Mouse (Mus musculus): ENCODE data around the gene Cep112. TPM values are rescaled to one million over a fixed set of nuclear protein-coding genes. Genes with fewer than 3 reads are reported as not detected.
"Not testable (repeated sequence)": the region's sequence is repeated elsewhere in the genome, so short reads cannot be mapped to it uniquely, and the experiment has no call there.

Cep112 gene
- total RNA-seq, 2 experiments from 2014 or later: 11.3 to 12.0 TPM

DNA sequence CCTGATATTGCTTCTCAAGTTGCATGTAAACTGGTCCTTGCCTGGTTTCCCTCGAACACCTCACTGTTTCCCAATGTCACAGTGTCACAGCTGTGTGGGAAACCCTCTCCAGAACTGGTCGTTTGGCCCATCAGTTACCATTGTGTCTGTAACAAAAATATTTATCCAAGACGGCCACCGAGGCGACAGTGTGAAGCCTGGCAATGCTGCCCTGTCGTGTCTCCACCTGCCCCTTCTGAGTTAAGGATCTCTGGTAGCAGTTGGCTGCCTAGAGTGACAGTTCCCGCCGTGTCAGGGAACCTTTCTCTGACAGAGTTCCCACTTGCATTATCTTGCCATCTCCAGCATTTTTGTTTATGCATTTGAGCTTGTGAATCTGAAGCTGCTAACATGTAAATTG lies 440.8 kb downstream of the Cep112 start:
- no peak for DNase-seq (ENCODE audit: low spot score in 2 of 2)

DNA sequence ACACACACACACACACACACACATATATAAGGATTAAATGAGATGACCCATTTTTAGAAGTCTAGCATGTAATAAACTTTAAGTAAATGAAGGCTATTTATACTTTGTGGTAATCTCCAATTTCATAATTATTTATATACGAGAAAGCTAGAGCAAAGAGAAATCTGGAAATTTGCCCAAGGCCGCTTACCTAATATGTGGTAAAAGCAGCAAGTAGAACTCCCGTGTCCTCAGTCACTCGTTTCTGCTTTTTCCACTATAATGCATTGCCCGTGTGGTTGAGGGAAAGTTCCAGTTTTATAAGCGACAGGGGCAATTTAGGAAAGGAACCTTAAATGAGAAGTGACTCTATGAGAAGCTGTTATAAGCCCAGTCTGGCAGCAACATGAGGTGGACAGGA lies 442.5 kb downstream of the Cep112 start:
- DNase-seq (ENCODE audit: low spot score in 2 of 2): no peak

DNA sequence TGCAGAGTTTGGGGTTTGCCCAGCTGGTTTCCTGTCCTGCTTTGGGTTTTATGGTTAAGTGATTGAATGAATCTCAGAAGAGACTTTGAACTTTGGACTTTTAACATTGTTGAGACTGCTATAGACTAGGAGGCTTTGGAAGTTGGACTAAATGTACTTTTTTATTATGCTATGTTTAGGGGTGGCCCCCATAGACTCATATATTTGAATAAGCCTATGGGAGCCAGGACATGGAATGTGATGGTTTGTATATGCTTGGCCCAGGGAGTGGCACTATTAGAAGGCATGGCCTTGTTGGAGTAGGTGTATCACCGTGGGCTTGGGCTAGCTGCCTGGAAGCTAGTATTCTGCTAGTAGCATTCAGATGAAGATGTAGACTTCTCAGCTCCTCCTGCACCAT lies 446.3 kb downstream of the Cep112 start:
- DNase-seq (ENCODE audit: low spot score in 2 of 2): not testable (repeated sequence)

DNA sequence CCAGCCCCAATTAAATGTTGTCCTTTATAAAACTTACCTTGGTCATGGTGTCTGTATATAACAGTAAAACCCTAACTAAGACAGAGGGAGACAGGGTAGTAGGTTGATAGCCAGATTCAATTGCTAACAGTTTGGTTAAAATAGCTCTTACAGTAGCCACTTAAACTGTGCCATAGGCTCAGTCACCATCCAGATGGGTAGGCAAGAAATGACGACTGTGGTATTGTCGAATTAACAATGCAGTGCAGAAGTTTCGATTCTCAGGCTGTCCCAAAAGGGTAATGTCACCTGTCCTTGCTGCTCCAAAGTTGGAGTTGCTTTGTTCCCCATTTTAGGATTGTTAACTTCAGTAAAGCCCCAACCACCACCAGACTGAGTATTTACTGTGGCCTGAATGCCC lies 446.8 kb downstream of the Cep112 start:
- DNase-seq (ENCODE audit: low spot score in 2 of 2): no peak

DNA sequence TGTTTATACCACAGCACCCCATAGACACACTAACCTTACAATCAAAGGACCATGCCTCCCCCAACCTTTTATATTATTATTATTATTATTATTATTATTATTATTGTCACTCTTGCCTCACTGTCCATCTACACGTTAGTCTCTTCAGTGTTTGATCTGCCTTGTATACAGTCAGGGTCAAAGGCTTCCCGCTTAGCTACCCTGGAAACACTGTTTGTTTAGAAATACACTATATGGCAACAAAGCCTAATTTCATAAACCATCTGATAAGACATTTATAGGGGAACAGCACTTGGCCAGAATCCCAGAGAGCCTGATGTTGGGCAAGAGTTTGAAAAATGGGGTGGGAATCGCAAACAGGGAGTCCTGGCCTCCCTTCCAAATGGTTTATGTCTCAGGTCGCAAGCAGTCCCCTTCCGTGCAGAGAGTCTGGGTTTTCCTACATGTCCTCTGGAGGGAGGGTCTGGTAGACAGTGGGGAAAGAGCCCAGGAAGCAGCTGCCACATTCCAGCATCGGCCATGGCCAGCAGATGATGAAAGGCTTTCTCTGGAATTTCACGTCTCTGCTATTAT lies 451.7 kb downstream of the Cep112 start:
- no peak for DNase-seq (ENCODE audit: low spot score in 2 of 2)

DNA sequence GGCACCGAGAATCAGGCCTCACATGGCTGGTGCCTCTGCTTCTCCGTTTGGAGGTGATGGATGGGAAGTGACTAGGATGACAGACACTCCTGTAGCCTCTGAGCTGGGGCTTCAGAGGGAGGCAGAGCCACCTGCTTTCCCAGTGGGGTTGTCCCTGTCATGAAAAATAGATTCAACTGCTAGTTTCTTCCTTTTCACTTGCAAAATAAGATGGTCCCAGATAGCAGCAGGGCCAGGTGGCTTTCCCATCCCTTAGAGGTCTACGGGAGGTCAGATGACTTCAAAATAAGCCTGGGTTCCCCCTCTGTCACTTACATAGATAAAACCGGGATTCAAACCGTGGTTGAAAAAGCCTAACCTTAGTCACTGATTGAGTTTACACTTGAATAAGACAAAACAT lies 452.5 kb downstream of the Cep112 start:
- no peak for DNase-seq (ENCODE audit: low spot score in 2 of 2)

DNA sequence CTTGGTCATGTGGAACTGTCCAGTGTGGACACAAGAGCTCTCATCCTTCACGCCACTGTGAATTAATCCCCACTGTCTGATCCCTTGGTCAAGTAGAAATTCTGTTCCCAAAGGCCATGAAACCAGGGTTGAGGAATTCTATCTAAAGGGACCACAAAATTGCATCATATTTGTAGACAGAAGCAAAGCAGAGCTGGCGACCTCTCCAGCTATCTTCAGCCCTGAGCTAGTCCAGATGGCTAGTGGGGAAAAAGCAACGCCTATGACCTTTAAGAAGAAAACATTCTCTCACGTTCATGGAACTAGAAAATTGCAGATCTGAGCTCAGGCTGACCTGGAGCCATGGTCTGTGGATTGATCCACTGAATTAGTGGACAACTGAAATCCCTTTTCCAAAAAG lies 455.6 kb downstream of the Cep112 start:
- no peak for DNase-seq (ENCODE audit: low spot score in 2 of 2)

DNA sequence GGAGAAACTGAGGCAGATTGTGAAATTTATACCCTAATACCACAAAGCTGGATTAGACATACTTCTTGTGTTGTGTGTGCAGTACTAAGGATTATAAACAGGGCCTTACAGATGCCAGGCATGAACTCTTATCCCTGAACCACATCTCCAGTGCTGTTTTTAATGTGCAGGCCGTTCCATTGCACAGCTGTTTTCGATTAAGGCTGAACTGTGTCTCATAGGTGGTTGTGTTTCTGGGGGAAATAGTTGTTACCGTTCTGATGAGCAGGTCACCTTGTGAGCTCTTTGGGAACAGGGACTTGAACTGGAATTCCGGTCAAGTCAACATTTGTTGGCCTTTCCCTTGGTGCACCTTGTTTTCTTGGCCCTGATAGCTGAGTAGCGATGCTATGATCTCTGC lies 456.7 kb downstream of the Cep112 start:
- DNase-seq (ENCODE audit: low spot score in 2 of 2): no peak

DNA sequence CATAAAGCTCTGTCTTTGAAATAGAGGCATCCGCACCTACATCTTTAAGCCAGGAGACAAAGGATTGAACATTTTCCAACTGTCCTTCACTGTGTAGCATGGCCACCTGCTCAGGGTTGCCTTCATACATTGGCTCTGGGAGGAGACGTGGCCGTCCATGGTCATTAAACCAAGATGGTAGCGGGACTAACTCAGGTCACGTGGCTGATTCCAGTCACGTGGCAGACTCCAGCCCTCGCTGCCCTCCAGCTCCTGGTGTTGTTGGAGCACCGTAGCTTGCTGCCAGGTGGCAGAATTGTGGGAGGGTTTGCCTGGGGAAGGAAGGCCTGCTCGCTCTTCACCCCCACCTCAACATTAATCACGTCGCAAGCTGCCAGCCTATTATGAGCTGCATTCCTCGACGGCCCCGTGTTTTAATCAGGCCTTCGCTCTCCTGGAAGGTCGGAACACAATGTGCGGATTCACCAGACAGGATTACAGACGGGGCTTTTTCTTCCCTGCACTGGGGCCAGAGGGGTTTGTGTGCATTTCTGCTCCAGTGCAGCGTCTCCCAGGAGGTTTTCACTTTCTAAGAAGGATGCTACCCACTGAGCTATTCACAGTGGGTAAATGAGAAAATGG lies 460.4 kb downstream of the Cep112 start:
- DNase-seq (ENCODE audit: low spot score in 2 of 2): no peak

DNA sequence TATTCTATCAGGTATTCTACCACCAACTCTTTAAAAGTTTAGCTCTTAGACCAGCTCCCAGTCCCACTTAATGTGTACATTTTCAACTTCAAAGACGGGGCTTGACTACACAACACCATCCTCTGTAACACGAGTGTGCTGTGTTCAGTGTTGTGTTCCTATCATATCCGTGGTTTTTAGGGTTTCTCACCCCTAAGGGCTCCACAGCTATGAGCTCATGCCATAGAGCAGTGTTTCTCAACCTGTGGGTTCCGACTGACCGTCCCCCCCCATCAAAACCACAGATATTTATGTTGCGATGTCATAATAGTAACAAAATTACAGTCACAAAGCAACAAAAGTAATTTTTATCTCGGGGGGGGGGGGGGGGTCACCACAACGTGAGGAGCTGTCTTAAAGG lies 461.1 kb downstream of the Cep112 start:
- DNase-seq (ENCODE audit: low spot score in 2 of 2): no peak

DNA sequence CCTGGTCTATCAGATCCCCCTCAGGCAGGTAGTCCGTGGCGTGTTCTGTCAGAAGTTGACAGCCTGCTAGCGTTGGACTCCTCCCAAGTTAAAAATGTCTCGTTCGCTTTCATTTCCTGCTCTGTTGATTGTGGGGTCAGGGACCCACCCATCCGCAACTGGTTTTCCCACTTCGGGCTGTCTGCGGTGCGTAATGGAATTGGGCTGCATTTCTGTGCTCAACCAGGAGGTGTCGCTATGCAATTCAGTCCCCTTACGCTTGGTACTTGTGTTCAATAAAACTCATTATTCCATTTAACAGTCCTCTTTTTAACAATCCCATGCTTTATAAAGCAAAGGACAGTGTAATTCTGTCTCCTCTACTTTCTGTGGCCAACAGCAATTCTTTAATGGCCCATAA lies 464.1 kb downstream of the Cep112 start:
- DNase-seq (ENCODE audit: low spot score in 2 of 2): no peak

DNA sequence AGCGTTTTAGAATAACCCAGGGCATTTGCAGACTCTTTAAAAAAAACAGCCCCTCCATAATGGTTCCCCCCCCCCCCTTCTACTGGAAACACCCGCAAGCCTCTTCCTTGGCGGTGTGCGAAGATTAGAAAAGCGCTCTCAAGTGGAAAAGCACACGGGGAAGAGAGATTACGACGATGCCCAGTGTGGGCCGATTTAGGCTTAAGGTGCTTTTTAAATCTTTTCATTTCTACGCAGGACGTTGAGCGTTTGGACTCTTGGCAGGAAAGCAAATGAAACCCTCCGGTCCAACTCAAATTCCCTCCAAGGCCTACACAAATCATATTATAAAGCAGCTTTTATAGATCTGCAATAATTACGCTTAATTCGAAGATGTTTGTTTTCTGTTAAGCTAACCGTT lies 465.6 kb downstream of the Cep112 start:
- DNase-seq (ENCODE audit: low spot score in 2 of 2): no peak

DNA sequence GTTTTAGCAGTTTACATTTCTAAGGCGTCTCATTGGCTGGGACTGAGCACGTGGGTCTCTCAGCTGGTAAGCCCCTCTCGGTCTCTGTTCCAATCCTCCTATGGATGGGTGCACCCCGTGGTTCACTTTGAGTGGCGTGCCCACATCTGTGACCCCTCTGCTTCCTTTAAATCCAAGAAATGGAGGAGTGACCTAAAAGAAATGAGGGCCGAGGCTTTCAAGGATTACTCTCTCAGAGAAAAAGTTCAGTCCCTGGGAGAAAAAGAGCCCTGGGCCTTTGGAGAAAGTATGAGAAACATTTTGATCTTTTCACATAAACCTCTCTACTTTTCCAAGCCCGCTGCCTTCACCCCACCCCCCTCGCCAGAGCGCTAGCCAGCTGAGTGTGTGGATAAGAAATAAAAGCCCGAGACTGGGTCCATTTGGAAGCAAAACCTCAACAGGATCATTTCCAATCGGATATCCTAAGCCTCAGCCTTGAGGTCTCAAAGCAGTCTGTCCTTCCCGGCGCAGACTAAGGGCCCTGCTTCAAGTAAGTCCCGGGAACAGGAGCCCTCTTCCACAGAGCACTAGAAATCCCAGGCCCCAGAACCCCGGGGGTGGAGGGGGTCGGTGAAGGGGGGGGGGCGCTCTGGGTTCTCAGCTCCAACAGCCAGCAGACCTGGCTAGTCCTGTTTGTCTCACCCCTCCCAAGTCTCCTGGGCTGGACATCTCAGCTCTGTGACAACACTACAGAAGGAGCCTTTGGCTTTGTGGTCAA lies 466.3 kb downstream of the Cep112 start:
- DNase-seq (ENCODE audit: low spot score in 2 of 2): peak in 1 of 2 experiments; percentile 15

DNA sequence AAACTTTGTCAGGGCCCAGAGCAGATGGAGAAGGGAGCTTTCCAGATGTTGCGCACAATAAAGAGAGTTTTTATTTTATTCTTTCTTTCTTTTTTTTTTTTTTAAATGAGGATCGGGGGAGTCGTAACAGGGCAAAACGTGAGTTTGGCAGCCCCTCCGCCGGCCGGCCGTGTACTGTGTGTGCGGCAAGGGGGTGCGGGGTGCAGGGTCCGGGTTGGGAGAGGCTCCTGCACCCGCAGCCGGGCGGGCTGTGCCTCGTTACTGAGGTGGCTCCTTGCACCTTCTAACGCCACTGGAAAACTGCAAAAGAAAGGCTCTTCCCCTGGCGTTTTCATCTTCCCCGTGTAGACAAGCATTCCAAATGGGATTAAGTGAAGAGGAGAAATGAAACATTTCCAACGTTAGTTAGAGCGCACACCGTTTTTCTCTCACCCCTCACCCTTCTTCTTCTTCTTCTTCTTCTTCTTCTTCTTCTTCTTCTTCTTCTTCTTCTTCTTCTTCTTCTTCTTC lies 466.9 kb downstream of the Cep112 start:
- no peak for DNase-seq (ENCODE audit: low spot score in 2 of 2)

DNA sequence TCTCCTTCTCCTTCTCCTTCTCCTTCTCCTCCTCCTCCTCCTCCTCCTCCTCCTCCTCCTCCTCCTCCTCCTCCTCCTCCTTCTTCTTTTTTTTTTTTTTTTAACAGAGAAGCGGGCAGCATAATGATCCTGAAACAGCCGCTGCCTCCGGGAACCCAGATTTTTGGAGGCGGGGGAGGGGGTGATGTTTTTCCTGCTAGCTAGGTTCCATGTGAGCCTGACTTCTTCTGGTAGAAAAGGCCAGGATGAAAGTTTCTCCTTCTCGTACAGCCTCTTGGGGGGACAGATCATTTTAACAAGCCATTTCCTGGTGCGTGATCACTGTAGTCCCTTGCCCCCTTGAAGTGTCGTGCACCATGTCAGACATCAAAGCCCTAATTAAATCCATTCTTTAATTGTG lies 467.4 kb downstream of the Cep112 start:
- no peak for DNase-seq (ENCODE audit: low spot score in 2 of 2)

DNA sequence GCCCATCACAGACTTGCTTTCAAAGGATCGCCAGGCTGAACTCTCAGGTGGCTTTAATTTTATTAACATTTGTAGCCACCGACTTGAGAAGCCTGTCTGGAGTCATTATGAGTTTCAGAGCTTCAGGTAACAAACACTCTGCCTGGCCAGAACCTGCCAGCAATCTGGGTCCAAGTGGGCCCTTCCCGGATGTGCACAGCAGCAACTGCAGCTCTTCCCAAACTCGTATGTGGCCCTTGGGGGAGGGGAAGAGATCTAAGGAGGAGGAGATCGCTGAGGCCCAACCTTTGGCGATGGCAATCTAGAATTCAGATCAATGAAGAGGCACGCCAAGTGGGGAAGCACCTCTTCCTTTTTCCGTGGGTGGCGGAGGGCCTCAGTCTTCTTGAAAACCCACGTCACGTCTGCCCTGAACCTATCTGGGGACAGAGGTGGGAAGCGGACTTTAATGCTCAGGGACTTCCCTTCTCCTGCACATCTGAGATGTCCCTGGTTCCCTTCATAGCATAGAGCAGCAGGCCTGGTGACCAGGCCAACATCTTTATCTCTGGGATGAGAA lies 468.3 kb downstream of the Cep112 start:
- DNase-seq (ENCODE audit: low spot score in 2 of 2): no peak

DNA sequence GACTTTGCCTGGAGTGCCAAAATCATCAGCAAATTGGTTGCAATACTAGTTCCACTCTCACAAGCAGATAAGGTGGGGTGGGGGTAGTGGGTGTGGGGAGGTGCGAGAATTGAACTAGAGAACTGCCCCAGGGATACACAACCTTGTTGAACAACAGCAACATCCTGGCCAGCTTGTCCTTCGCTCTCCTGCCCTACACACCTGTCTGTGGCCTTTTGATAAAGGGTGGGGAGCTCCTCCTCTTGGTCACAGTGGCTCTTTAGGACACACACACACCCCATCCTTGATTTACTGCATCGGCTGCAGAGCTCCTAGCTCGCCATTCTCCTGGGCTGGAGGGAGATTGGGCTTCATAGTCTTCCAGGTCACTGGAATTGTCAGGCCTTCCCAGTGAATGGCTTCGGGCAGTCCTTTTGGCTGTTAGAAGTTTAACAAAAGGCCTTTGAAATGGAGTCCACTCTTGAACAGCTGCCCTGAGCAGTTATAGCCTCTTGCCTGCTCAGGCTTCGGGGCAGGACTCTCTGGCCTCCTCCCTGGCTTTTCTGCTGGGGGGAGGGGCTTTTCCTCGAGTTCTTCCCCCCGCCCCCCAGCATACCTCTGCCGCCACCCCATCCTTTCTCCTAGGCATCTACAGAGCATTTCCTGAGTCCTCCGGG lies 469.0 kb downstream of the Cep112 start:
- no peak for DNase-seq (ENCODE audit: low spot score in 2 of 2)

DNA sequence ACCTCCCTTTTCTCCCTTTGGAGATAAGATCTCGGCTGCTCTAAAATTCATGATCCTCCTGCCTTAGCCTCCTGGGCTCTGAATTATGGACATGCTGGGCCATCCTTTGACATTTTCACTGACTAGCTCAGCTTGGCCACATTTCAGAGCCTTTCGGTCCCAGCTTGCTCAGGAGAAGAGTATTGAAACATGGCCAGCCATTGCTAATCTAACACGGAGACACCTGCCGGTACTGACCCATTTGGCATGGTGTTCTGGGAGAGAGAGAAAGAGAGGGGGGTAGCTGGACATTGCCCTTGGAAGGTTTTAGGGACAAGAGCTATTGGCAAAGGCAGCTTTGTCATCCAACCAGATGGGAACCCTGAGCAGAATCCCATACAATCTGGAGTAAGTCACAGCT lies 472.0 kb downstream of the Cep112 start:
- no peak for DNase-seq (ENCODE audit: low spot score in 2 of 2)

DNA sequence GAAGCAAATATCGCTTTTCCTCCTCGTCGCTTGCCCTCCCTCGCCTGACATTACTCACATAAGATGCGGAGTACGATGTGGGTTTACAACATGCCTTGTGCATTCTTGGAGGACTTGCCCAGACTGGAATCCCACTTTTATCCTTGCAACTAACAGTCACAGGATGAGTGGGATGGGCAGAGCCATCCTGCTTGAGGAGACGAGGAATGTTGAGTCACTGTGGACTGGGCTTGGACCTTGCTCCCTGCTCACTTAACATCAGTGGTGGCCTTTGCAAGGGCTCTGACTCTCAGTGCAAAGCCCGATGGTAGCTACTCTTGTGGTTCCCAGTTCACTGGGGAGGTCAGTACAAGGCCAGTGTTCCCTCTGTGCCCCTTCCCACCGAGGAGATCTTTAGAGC lies 473.1 kb downstream of the Cep112 start:
- no peak for DNase-seq (ENCODE audit: low spot score in 2 of 2)

DNA sequence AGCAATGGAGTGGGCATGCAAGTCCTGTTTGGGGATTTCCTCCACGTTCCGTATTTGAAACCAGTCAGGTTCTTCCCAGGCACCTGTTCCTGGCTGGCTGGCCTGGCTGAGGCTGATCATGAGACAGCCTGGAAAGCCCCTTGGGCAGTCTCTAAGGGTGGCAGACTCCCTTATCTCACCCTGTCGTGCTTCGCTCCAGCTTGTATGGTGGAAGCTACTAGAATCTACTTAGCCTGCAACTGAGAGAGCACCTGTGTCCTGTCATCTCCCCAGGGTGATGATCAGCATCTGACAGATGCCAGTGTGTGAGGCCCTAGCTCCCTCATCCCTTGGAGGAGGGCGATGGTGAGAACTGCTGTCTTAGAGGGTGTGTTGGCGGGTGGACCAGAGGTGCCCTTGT lies 473.5 kb downstream of the Cep112 start:
- no peak for DNase-seq (ENCODE audit: low spot score in 2 of 2)

DNA sequence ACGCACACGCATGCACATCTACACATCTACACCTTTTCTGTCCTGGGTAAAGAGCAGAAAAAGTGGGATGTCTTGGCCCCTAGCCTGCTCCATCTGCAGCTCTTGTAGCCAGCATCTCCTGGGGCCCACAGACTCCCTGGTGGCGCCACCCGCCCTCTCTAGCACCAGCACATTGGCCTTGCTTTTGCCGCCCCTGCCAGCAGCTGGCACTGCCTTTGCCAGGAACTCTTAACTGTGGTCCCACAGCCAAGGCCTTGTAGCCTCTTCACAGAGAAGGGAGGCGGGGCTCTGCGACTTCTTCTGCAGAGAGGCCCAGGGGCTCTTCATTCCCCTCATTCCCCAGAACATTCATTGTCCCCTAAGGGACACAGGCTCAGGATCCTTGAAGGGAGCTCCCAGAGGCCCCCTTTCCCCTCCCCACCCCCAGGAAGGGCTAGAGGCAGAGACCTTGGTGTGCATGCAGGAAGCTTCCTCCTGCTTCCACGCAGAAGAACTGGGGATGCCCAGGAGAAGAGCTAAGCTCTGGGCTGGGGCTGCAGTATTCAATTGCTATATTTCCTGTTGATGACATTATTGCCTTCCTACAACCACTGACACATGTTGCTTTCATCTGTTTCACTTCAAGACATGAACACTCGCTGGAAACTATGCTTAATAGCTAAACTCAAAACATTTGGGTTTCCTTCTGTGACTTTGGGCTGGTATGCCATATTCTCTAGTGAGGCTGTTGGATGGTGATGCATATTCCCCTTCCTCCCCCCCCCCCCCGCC lies 475.9 kb downstream of the Cep112 start:
- DNase-seq (ENCODE audit: low spot score in 2 of 2): peak in 1 of 2 experiments; percentile 66

All from left cerebral cortex, adult 18-20 months (tissue).